Mouse (Mus musculus) brain, embryonic 14.5 days (tissue): ENCODE measurements around the gene Tmcc3.

Experiments used
- CTCF ChIP-seq: fragments of 200-500 bp; IDR thresholded peaks from 2 replicates; pipeline ENCODE4 v1.5.1; 2012; ENCODE audit warnings: inconsistent platforms, mild to moderate bottlenecking, moderate library complexity, borderline replicate concordance; ENCODE audit not compliant: insufficient read depth, insufficient read length; ENCODE audit errors: extremely low read depth
- POLR2A ChIP-seq: fragments of 200-500 bp; IDR thresholded peaks from 2 replicates; pipeline ENCODE4 v1.6.1; 2012; ENCODE audit warnings: mild to moderate bottlenecking, inconsistent platforms, borderline replicate concordance; ENCODE audit not compliant: poor library complexity, insufficient read depth, insufficient read length, severe bottlenecking; ENCODE audit errors: extremely low read depth

DNA sequence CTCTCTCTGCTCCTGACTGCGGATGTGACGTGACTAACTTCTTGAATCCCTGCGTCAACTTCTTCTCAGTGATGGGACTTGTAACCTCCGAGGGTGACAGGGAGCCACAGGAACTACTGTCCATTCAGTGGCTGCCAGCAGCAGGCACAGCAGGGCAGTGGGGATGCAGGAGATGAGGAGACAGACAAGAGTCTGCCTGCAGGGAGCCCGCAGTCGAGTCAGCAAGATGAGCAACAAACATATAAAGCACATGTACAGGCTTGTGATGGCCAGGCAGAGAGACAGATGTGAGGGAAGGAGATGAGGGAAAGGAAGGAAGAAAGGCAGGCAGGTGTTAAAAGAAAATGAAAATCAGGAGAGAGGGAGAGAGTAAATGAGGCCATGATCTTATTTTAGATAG is 308.8 kb downstream of the Tmcc3 start:
- TF ChIP-seq CTCF (no peak), POLR2A (no peak)
